Mouse (Mus musculus) lung, postnatal 36 days (tissue): ENCODE results near the gene Pcyt2.
A peak's percentile ranks its signal among the peaks of the same experiment; 100 is the strongest.

Experiments
- DNase-seq: peaks from one replicate; pipeline ENCODE4 v3.0.0; 2022; ENCODE audit warnings: mixed read lengths

Gene Pcyt2

GRCm38 (mm10) chr11:120632559-120633519 lies 15.1 kb upstream of the Pcyt2 start:
- DNase-seq, result peak; percentile 80

- no peak for DNase-seq
Measured at GRCm38 (mm10) chr11:120631726-120632448, 14.2 kb upstream of the Pcyt2 start.

- DNase-seq, result no peak
Measured at GRCm38 (mm10) chr11:120630881-120631725, 13.4 kb upstream of the Pcyt2 start.

GRCm38 (mm10) chr11:120630401-120630871 lies 12.7 kb upstream of the Pcyt2 start:
- DNase-seq, result peak; percentile 79

GRCm38 (mm10) chr11:120629911-120630310 lies 12.2 kb upstream of the Pcyt2 start:
- peak; percentile 43 for DNase-seq

GRCm38 (mm10) chr11:120629341-120629730 lies 11.6 kb upstream of the Pcyt2 start:
- peak; percentile 46 for DNase-seq

- DNase-seq, result no peak
Measured at GRCm38 (mm10) chr11:120628601-120629340, 11.0 kb upstream of the Pcyt2 start.

GRCm38 (mm10) chr11:120627468-120628300 lies 9.9 kb upstream of the Pcyt2 start:
- DNase-seq, result peak; percentile 49

GRCm38 (mm10) chr11:120626785-120627467 lies 9.2 kb upstream of the Pcyt2 start:
- no peak for DNase-seq

GRCm38 (mm10) chr11:120625152-120625775 lies 7.5 kb upstream of the Pcyt2 start, which contains the start of gene Sirt7:
Gene Sirt7, minus strand, starts transcription at chr11:120625240.
- no peak for DNase-seq

- peak; percentile 92 for DNase-seq
Measured at GRCm38 (mm10) chr11:120624680-120625111, 7.0 kb upstream of the Pcyt2 start.

- peak; percentile 85 for DNase-seq
Measured at GRCm38 (mm10) chr11:120623961-120624679, 6.4 kb upstream of the Pcyt2 start.

- DNase-seq, result no peak
Measured at GRCm38 (mm10) chr11:120622805-120623204, 5.1 kb upstream of the Pcyt2 start.

GRCm38 (mm10) chr11:120620195-120620594 lies 2.5 kb upstream of the Pcyt2 start:
- no peak for DNase-seq

- DNase-seq, result no peak
Measured at GRCm38 (mm10) chr11:120618619-120619535, 1.1 kb upstream of the Pcyt2 start.

- no peak for DNase-seq
Measured at GRCm38 (mm10) chr11:120616617-120617294, 980 bp downstream of the Pcyt2 start.

- no peak for DNase-seq
Measured at GRCm38 (mm10) chr11:120615606-120616203, 2.0 kb downstream of the Pcyt2 start.
